1 mouse cellular context compared by ENCODE assay signal in genomic region chr4:135437924-135438323, GRCm38 (mm10).
A peak's percentile ranks its signal among the peaks of the same experiment; 100 is the strongest.
TF ChIP-seq lines count a peak whose summit lies in the region.

No protein-coding gene starts in this region.

TF ChIP-seq in CH12.LX, 34 proteins besides CTCF, POLR2A, EP300 and RAD21:
- TF ChIP-seq SIN3A (IDR thresholded peaks at IDR 0.05; ENCODE audit: low read length) (no peak), ELF1 (IDR thresholded peaks at IDR 0.05; ENCODE audit: low read depth, low read length) (0 out of 2 replicates have a peak, but pooled peaks have one; percentile 25)
